Mouse (Mus musculus): Measurements from ENCODE around the gene Dynlt1f. TPM values are rescaled to one million over a fixed set of nuclear protein-coding genes. Genes with fewer than 3 reads are reported as not detected.
A peak's percentile ranks its signal among the peaks of the same experiment; 100 is the strongest.
"Not testable (repeated sequence)": the region's sequence is repeated elsewhere in the genome, so short reads cannot be mapped to it uniquely, and the experiment has no call there.

The Dynlt1f gene
- 40.4 and 58.7 TPM in 2 replicates for total RNA-seq (2015; ENCODE audit: low replicate concordance)
- 20.1 and 22.1 TPM in 2 replicates for total RNA-seq (2017; ENCODE audit: low replicate concordance)

- ATAC-seq (replicated peaks; ENCODE audit: low FRiP score, poor library complexity, severe bottlenecking): peak; percentile 98
These were observed at the start of gene Dynlt1f for GRCm38 (mm10) chr17:6655567-6656281. Dynlt1f (minus strand) TSS chr17:6655900.

- ATAC-seq (replicated peaks; ENCODE audit: low FRiP score, poor library complexity, severe bottlenecking): not testable (repeated sequence)
These were observed 47.9 kb upstream of the Dynlt1f start for GRCm38 (mm10) chr17:6703381-6704270.

- not testable (repeated sequence) for ATAC-seq (replicated peaks; ENCODE audit: low FRiP score, poor library complexity, severe bottlenecking)
These were observed 47.0 kb upstream of the Dynlt1f start for GRCm38 (mm10) chr17:6702625-6703221.

- ATAC-seq (replicated peaks; ENCODE audit: low FRiP score, poor library complexity, severe bottlenecking): not testable (repeated sequence)
These were observed 44.4 kb upstream of the Dynlt1f start for GRCm38 (mm10) chr17:6700077-6700476.

GRCm38 (mm10) chr17:6699502-6699901, 43.8 kb upstream of the Dynlt1f start:
- ATAC-seq (replicated peaks; ENCODE audit: low FRiP score, poor library complexity, severe bottlenecking): not testable (repeated sequence)

- ATAC-seq (replicated peaks; ENCODE audit: low FRiP score, poor library complexity, severe bottlenecking): peak; percentile 70
These were observed 41.6 kb upstream of the Dynlt1f start for GRCm38 (mm10) chr17:6697224-6697775.

- ATAC-seq (replicated peaks; ENCODE audit: low FRiP score, poor library complexity, severe bottlenecking): not testable (repeated sequence)
These were observed 40.8 kb upstream of the Dynlt1f start for GRCm38 (mm10) chr17:6696521-6696920.

- not testable (repeated sequence) for ATAC-seq (replicated peaks; ENCODE audit: low FRiP score, poor library complexity, severe bottlenecking)
These were observed 40.0 kb upstream of the Dynlt1f start for GRCm38 (mm10) chr17:6695712-6696111.

GRCm38 (mm10) chr17:6691596-6691995, 35.9 kb upstream of the Dynlt1f start:
- peak; percentile 64 for ATAC-seq (replicated peaks; ENCODE audit: low FRiP score, poor library complexity, severe bottlenecking)

- ATAC-seq (replicated peaks; ENCODE audit: low FRiP score, poor library complexity, severe bottlenecking): not testable (repeated sequence)
These were observed 33.6 kb upstream of the Dynlt1f start for GRCm38 (mm10) chr17:6689344-6689743.

- ATAC-seq (replicated peaks; ENCODE audit: low FRiP score, poor library complexity, severe bottlenecking): not testable (repeated sequence)
These were observed 30.7 kb upstream of the Dynlt1f start for GRCm38 (mm10) chr17:6686299-6686971.

- not testable (repeated sequence) for ATAC-seq (replicated peaks; ENCODE audit: low FRiP score, poor library complexity, severe bottlenecking)
These were observed 29.7 kb upstream of the Dynlt1f start for GRCm38 (mm10) chr17:6685288-6685818.

GRCm38 (mm10) chr17:6684464-6685287, 29.0 kb upstream of the Dynlt1f start:
- ATAC-seq (replicated peaks; ENCODE audit: low FRiP score, poor library complexity, severe bottlenecking): not testable (repeated sequence)

- ATAC-seq (replicated peaks; ENCODE audit: low FRiP score, poor library complexity, severe bottlenecking): not testable (repeated sequence)
These were observed 28.0 kb upstream of the Dynlt1f start for GRCm38 (mm10) chr17:6683702-6684101.

- ATAC-seq (replicated peaks; ENCODE audit: low FRiP score, poor library complexity, severe bottlenecking): not testable (repeated sequence)
These were observed 26.0 kb upstream of the Dynlt1f start for GRCm38 (mm10) chr17:6681721-6682120.

- ATAC-seq (replicated peaks; ENCODE audit: low FRiP score, poor library complexity, severe bottlenecking): not testable (repeated sequence)
These were observed 22.4 kb upstream of the Dynlt1f start for GRCm38 (mm10) chr17:6678063-6678462.

- not testable (repeated sequence) for ATAC-seq (replicated peaks; ENCODE audit: low FRiP score, poor library complexity, severe bottlenecking)
These were observed 18.6 kb upstream of the Dynlt1f start for GRCm38 (mm10) chr17:6674297-6674696.

GRCm38 (mm10) chr17:6668522-6668921, 12.8 kb upstream of the Dynlt1f start:
- not testable (repeated sequence) for ATAC-seq (replicated peaks; ENCODE audit: low FRiP score, poor library complexity, severe bottlenecking)

Measured in erythroid progenitor cell, adult 5-6 weeks (primary cell).